Mouse (Mus musculus) lung, adult 2 months (tissue): ENCODE data around the gene Cdr2l.

ENCODE experiments used
- CTCF ChIP-seq: fragments of 200-500 bp; IDR thresholded peaks from 2 replicates; pipeline ENCODE4 v1.5.1; 2011; ENCODE audit warnings: mild to moderate bottlenecking, low read length, control low read depth; ENCODE audit not compliant: insufficient read depth
- POLR2A ChIP-seq: fragments of 200-500 bp; IDR thresholded peaks from 2 replicates; pipeline ENCODE4 v1.6.1; 2011; ENCODE audit warnings: low read depth, mild to moderate bottlenecking, control low read depth, low read length, borderline replicate concordance; ENCODE audit errors: extremely low read depth

GRCm38 (mm10) chr11:115334531-115334930 lies 47.2 kb upstream of the Cdr2l start, which contains the start of gene Otop3:
- no peak for TF ChIP-seq CTCF
- TF ChIP-seq POLR2A: no peak
